Mouse (Mus musculus) hindbrain, embryonic 10.5 days (tissue): Measurements from ENCODE around the gene Mgat1. TPM values are rescaled to one million over a fixed set of nuclear protein-coding genes. Genes with fewer than 3 reads are reported as not detected.
"Not testable (repeated sequence)": the region's sequence is repeated elsewhere in the genome, so short reads cannot be mapped to it uniquely, and the experiment has no call there.

Experiments
- DNase-seq: peaks from one replicate; pipeline ENCODE4 v3.0.0-alpha.2; 2017; ENCODE audit warnings: low spot score
- H3K27ac ChIP-seq: fragments of 300-500 bp; sonication (generic); 2 replicates; pipeline ENCODE4 v1.5.1; 2016; ENCODE audit warnings: mild to moderate bottlenecking, moderate library complexity
- H3K27me3 ChIP-seq: fragments of 300-500 bp; sonication (generic); 2 replicates; pipeline ENCODE4 v1.6.1; 2016; ENCODE audit warnings: mild to moderate bottlenecking; ENCODE audit not compliant: poor library complexity, insufficient read depth, severe bottlenecking
- H3K36me3 ChIP-seq: fragments of 300-500 bp; sonication (generic); 2 replicates; pipeline ENCODE4 v1.6.1; 2016; ENCODE audit warnings: mild to moderate bottlenecking, moderate library complexity
- H3K4me1 ChIP-seq: fragments of 300-500 bp; sonication (generic); replicated peaks from 2 replicates; pipeline ENCODE4 v1.6.1; 2016; ENCODE audit warnings: mild to moderate bottlenecking
- H3K4me3 ChIP-seq: fragments of 300-500 bp; sonication (generic); 2 replicates; pipeline ENCODE4 v1.5.1; 2016; ENCODE audit warnings: mild to moderate bottlenecking, moderate library complexity
- H3K9me3 ChIP-seq: fragments of 300-500 bp; sonication (generic); 2 replicates; pipeline ENCODE4 v1.6.1; 2016; ENCODE audit warnings: mild to moderate bottlenecking, moderate library complexity
- whole genome bisulfite sequencing: fragments of 180-500 bp; shearing (Covaris S2); methylation state at CpG from one replicate; pipeline ENCODE4 v1.1.7; 2016; 5-methylcytosine and 5-hydroxymethylcytosine counted together
- polyA plus RNA-seq: library from polyadenylated mRNA; unstranded; fragments of >200 nt; fragmentation: Nextera tagmentation; extraction: Ambion mirVana; gene quantifications from 2 replicates; pipeline ENCODE4 v1.2.1, GENCODE M21; 2016

Mgat1 gene
- polyA plus RNA-seq, 1 experiment from 2014 or later: 39.9 TPM

- Histone ChIP-seq H3K36me3 (no peaks in the 10 kb centered on the region), H3K27me3 (no peaks in the 10 kb centered on the region), H3K4me3 (no peak overlapping the region), H3K27ac (no peak overlapping the region), H3K4me1 (no peaks in the 10 kb centered on the region), H3K9me3 (no peaks in the 10 kb centered on the region)
- DNase-seq: no peak
- WGBS: 74% methylated on average over 11 of the region's 11 CpGs
Measured at GRCm38 (mm10) chr11:49273834-49274519, 30.0 kb downstream of the Mgat1 start.

GRCm38 (mm10) chr11:49278222-49278621 is 34.2 kb downstream of the Mgat1 start, which contains the start of gene Olfr1393:
Gene Olfr1393, plus strand, starts transcription at chr11:49278304.
- Histone ChIP-seq H3K27me3 (no peaks in the 10 kb centered on the region), H3K4me1 (no peaks in the 10 kb centered on the region), H3K27ac (no peak within 1 kb of the TSS), H3K9me3 (no peaks in the 10 kb centered on the region), H3K4me3 (no peak within 1 kb of the TSS), H3K36me3 (no peaks in the 10 kb centered on the region)
- 83% methylated on average over 3 of the region's 3 CpGs for WGBS
- no peak for DNase-seq

- 67% methylated on average over 1 of the region's 1 CpGs for WGBS
- not testable (repeated sequence) for H3K36me3 ChIP-seq, H3K4me3 ChIP-seq, H3K27ac ChIP-seq, DNase-seq, H3K9me3 ChIP-seq, H3K4me1 ChIP-seq, H3K27me3 ChIP-seq
Measured at GRCm38 (mm10) chr11:49284982-49285381, 41.0 kb downstream of the Mgat1 start, which contains the start of gene Olfr1392. Gene Olfr1392, plus strand, starts transcription at chr11:49285282.

- H3K4me3 ChIP-seq: no peak overlapping the region
- DNase-seq: no peak
- H3K9me3 ChIP-seq: no peaks in the 10 kb centered on the region
- no peaks in the 10 kb centered on the region for H3K4me1 ChIP-seq
- H3K36me3 ChIP-seq: no peaks in the 10 kb centered on the region
- WGBS: 86% methylated on average over 2 of the region's 2 CpGs
- H3K27ac ChIP-seq: no peak overlapping the region
- no peaks in the 10 kb centered on the region for H3K27me3 ChIP-seq
Measured at GRCm38 (mm10) chr11:49287251-49287650, 43.3 kb downstream of the Mgat1 start.

GRCm38 (mm10) chr11:49292777-49293176 is 48.8 kb downstream of the Mgat1 start:
- no peaks in the 10 kb centered on the region for H3K4me1 ChIP-seq
- H3K27ac ChIP-seq: no peak overlapping the region
- H3K36me3 ChIP-seq: no peaks in the 10 kb centered on the region
- DNase-seq: no peak
- H3K4me3 ChIP-seq: no peak overlapping the region
- no peaks in the 10 kb centered on the region for H3K9me3 ChIP-seq
- no peaks in the 10 kb centered on the region for H3K27me3 ChIP-seq
- 82% methylated on average over 3 of the region's 3 CpGs for WGBS

GRCm38 (mm10) chr11:49304441-49304840 is 60.5 kb downstream of the Mgat1 start, which contains the start of gene Olfr10:
Gene Olfr10, plus strand, starts transcription at chr11:49304741.
- Histone ChIP-seq H3K4me3 (no peak within 1 kb of the TSS), H3K9me3 (no peaks in the 10 kb centered on the region), H3K27ac (no peak within 1 kb of the TSS), H3K27me3 (no peaks in the 10 kb centered on the region), H3K36me3 (no peaks in the 10 kb centered on the region), H3K4me1 (no peaks in the 10 kb centered on the region)
- no peak for DNase-seq

- H3K36me3 ChIP-seq, H3K9me3 ChIP-seq, H3K4me3 ChIP-seq, DNase-seq, H3K27me3 ChIP-seq, H3K27ac ChIP-seq, H3K4me1 ChIP-seq: not testable (repeated sequence)
- 89% methylated on average over 5 of the region's 5 CpGs for WGBS
Measured at GRCm38 (mm10) chr11:49308547-49308946, 64.6 kb downstream of the Mgat1 start.

Other genes starting within 250 kb of the Mgat1 start
- 0.09 and 0.17 TPM in 2 replicates for gene 9930111J21Rik2, start 192.9 kb upstream of the Mgat1 start, polyA plus RNA-seq
- not detected in 2 replicates for gene Tgtp2, start 180.0 kb upstream of the Mgat1 start, polyA plus RNA-seq
- 0.39 and 0.73 TPM in 2 replicates for gene Ifi47, start 167.6 kb upstream of the Mgat1 start, polyA plus RNA-seq
- gene Olfr1396, start 129.3 kb upstream of the Mgat1 start, polyA plus RNA-seq: not detected in 2 replicates
- not detected in 2 replicates for gene Olfr1395, start 101.9 kb upstream of the Mgat1 start, polyA plus RNA-seq
- not detected in 2 replicates for gene Olfr1394, start 89.8 kb upstream of the Mgat1 start, polyA plus RNA-seq
- 0.22 TPM in 1 of 2 replicates, not detected in the other for gene Btnl9, start 57.0 kb upstream of the Mgat1 start, polyA plus RNA-seq
- gene Zfp62, start 40.9 kb upstream of the Mgat1 start, polyA plus RNA-seq: 28.7 and 43.2 TPM in 2 replicates
- gene Olfr1393, start 34.1 kb downstream of the Mgat1 start, polyA plus RNA-seq: not detected in 2 replicates
- gene Olfr1392, start 41.1 kb downstream of the Mgat1 start, polyA plus RNA-seq: 0.10 TPM in 1 of 2 replicates, not detected in the other
- not detected in 2 replicates for gene Olfr10, start 60.5 kb downstream of the Mgat1 start, polyA plus RNA-seq
- not detected in 2 replicates for gene Olfr1391, start 78.6 kb downstream of the Mgat1 start, polyA plus RNA-seq
- not detected in 2 replicates for gene Olfr1390, start 91.0 kb downstream of the Mgat1 start, polyA plus RNA-seq
- not detected in 2 replicates for gene Olfr1389, start 178.9 kb downstream of the Mgat1 start, polyA plus RNA-seq
- 0.05 and 0.16 TPM in 2 replicates for gene Olfr1388, start 192.4 kb downstream of the Mgat1 start, polyA plus RNA-seq
- gene Olfr1387, start 211.2 kb downstream of the Mgat1 start, polyA plus RNA-seq: not detected in 2 replicates
- not detected in 2 replicates for gene Olfr1386, start 220.9 kb downstream of the Mgat1 start, polyA plus RNA-seq
- not detected in 2 replicates for gene Olfr1385, start 244.9 kb downstream of the Mgat1 start, polyA plus RNA-seq